Mouse (Mus musculus) hematopoietic multipotent progenitor cell, adult 10-12 weeks (in vitro differentiated cells): ENCODE results near the gene Klhl25. TPM values are rescaled to one million over a fixed set of nuclear protein-coding genes. Genes with fewer than 3 reads are reported as not detected.

Experiments used
- polyA plus RNA-seq: library from polyadenylated mRNA; stranded (reverse); fragments of >175 nt; gene quantifications from 2 replicates; pipeline ENCODE4 v1.2.3, GENCODE M21; 2012; ENCODE audit warnings: low replicate concordance

The Klhl25 gene
- 3.3 and 14.1 TPM in 2 replicates for polyA plus RNA-seq

GRCm38 (mm10) chr7:75848115-75848775 lies at the start of gene Klhl25:
TSS of gene Klhl25 (plus strand) at chr7:75848310.

